Mouse (Mus musculus): ENCODE measurements around the gene Cyp2ab1. TPM values are rescaled to one million over a fixed set of nuclear protein-coding genes. Genes with fewer than 3 reads are reported as not detected.
"Not testable (repeated sequence)": the region's sequence is repeated elsewhere in the genome, so short reads cannot be mapped to it uniquely, and the experiment has no call there.

Cyp2ab1 gene
- total RNA-seq (2015), result 0.05 and 0.78 TPM in 2 replicates
- total RNA-seq (2017), result not detected in 2 replicates

DNA sequence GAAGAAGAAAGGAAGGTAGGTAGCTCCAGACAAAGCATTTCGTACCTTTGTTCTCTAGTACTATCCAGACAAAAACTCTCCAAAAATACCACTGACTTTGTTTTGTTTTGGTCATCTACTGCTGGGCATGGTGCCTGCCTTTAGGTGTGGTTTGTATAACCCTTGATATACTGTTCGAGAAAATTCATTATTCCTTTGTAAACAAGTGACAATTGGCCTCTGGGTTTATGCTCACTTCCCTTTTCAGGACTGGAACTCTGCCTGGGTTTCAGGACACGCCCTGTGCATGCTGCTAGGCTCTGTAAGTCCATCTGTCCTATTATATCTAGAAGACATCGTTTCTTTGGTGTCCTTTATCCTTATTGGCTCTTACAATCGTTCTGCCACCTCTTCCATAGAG is at the start of gene Cyp2ab1:
Gene Cyp2ab1, minus strand, starts transcription at position 119 of the 400 bp plus-strand sequence.
- peak; percentile 53; the same call in 1 of the 2 replicates for ATAC-seq (replicated peaks; ENCODE audit: poor library complexity)

DNA sequence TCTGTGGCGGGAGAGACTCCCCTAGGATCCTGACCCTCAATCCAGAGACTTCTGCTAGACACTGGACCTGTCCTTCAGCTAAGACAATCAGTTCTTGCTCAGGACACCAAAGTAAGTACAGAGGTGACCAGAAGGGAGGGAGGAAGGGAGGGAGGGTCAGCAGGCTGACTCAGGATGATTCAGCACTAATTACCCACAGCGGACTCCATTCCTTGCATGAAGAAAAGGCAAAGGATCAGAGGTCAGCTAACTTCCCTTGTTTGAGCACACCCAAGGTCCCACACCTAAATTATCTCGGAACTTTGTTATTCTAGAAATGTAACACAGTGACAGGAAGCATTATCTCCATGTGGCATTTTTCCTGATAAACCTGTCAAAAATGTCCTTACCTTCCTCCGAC is 46.5 kb upstream of the Cyp2ab1 start:
- ATAC-seq (replicated peaks; ENCODE audit: poor library complexity), result no peak

DNA sequence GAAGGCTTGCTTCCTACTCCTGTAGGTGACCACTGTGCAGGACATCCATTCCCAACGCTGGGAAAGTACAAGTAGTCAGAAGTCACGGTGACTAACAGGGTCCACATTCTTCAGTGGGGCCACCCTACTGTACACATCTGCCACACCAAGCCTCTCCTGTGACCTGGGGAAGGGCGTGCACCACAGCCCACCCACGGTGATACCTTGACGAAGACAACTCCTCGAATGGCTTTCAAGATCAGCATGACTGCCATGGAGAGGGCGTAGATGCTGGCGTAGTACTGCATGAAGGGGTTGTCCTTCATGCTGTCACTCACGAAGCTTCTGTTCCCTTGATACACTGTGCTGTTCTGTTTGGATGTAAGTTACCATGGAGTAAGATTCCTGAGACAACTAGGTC is 43.0 kb upstream of the Cyp2ab1 start:
- ATAC-seq (replicated peaks; ENCODE audit: poor library complexity), result no peak

DNA sequence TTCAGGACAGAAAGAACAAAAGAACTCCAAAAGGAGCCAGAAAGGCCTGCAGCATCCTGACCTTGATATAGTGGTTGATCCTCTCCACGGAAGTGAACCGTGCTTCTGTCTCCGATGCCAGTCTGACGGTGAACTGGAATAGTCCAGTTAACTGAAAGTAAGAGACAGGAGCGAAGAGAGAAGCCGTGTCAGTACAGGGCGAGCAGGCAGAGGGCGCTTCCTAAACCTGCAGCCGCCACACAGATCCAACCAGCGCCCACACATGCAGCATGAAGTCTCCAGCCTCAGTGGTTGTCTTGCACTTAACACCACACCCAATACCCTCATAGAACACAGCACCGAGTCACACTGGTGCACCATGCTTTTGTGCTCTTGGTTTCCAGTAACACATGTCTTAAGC is 36.9 kb upstream of the Cyp2ab1 start:
- no peak for ATAC-seq (replicated peaks; ENCODE audit: poor library complexity)

DNA sequence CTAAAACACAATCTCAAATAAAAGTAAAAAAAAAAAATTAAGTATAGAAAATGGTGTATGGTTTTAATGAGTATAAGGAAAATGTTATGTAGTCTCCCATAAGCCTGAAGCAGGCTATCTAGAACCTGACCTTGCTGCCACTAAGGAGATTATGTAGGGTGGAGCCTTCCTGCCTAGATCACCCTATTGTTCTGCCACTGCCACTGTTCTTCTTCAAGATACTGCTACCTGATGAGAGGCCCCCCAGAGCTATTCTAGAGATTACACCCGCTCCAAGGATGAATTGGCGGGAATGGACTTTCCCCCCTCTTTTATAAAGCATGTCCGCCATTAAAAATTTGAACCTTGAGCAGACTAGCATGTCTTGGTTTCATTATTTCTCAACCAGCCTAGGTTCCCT is 36.3 kb upstream of the Cyp2ab1 start:
- not testable (repeated sequence) for ATAC-seq (replicated peaks; ENCODE audit: poor library complexity)

DNA sequence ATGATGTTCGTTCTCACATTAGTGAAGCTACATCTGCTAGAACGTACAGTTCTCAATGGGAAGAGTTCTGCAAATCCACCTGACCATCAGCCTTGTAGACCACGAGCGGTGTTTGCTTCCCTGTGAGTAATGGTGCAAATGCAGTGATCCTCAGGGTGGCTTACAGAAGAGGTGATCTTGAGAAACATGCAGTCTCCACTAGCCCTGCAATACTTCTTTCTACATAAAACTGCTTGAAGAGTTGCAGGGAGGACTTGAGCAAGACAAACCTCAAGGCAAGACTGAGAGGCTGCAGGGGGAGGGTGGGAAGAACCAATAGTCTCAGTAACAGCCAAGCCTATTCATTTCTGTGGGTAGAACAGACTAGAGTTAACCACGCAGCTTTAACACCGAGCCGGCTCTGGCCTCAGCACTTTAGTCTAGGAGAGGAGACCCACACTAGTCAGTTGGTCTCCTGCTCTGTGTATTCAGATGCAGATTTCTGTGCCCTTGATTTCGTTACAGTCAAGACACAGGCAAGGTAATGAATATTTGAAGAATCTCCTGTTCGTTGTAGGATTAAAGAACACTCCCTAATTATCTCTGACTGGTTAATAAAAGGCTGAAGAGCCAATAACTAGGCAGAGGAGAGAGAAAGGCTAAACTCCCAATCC is 34.6 kb upstream of the Cyp2ab1 start:
- ATAC-seq (replicated peaks; ENCODE audit: poor library complexity), result peak; percentile 72

DNA sequence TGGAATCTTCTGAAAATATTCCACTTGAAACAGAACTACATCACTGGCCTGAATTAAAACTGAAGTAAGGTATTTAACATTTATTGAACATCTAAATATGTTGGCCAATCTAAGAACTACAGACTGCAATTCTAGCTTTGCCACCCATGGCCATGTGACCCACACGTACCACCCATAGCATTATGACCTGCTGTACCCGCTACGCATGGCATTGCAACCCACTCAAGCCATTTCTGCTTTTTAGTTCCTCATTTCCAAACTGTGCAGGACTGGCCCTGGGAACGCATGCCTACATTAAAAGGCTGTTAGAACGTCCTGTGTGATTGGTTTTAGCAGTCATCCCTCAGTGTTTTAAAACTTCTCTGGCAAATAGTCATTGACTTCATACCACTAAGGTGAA is 32.6 kb upstream of the Cyp2ab1 start:
- peak; percentile 90 for ATAC-seq (replicated peaks; ENCODE audit: poor library complexity)

DNA sequence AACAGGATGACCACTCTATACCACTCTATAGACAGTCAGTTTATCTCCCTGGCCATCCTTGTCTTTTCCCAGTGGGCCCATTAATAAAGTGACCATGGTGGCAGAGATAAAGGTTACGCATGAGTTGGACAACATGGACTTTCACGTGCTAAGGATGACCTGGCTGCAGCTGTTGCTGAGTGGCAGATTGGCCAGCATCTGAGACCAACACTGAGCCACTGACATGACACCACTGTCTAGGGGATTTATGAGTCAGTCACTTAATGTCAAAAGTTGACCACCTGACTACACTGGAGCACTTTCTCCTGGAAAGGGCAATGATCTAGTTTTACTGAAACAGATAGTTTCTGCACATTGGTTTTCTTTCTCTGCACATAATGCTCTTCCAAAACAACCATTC is 29.6 kb upstream of the Cyp2ab1 start:
- ATAC-seq (replicated peaks; ENCODE audit: poor library complexity), result no peak

DNA sequence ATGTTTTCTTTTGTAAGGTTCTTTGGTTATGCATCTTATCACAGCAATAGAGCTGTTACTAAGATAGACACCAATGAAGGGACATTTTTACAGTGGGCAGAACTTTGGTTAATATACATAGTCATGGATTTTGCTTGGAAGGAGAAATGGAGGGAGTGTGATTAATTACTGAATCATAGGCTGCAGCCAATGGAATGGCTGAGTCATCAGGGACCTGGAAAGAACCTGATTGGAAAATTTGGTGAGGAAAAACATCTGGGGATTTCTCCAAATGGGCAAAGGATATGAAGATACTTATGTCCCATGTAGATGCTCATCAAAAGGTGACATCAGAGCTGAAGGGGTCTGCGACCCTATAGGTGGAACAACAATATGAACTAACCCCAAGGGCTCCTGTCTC is 28.8 kb upstream of the Cyp2ab1 start:
- ATAC-seq (replicated peaks; ENCODE audit: poor library complexity), result no peak

DNA sequence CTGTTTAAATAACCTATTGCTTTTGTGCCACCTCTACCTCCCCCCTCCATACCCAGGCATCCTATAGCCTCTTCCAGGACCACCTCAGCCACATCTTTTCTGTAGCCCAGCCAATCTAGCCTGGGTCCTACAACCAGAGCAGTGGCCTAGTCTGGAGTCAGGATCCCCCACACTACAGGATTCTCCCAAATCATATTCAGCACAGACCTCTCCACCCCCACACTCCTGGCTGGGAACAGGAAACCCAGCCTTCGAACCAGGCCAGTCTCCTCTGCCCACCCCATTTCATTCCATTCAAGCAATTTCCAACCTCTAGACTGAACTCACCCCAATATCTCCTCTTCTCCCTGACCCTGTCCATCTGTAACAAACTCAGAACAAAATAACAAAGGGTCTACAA is 20.3 kb upstream of the Cyp2ab1 start:
- no peak for ATAC-seq (replicated peaks; ENCODE audit: poor library complexity)

DNA sequence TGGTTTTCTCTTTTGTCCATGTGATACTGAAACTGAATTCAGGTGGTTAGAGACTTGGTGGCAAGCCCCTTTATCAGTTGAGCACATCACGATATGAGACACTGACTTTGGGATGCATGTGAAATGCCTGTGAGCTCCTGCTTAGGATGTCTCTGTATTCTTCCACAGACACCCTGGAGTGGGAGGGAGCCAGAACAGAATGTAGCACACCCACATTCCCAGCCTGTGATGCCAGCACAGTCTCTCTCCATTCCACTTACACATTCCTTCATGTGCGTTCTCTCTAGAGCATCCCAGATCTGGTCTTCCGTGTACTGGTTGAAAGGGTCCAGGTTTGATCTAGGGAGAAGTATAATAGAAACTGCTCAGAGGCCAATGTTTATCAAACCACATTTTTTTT is 13.4 kb upstream of the Cyp2ab1 start:
- no peak for ATAC-seq (replicated peaks; ENCODE audit: poor library complexity)

DNA sequence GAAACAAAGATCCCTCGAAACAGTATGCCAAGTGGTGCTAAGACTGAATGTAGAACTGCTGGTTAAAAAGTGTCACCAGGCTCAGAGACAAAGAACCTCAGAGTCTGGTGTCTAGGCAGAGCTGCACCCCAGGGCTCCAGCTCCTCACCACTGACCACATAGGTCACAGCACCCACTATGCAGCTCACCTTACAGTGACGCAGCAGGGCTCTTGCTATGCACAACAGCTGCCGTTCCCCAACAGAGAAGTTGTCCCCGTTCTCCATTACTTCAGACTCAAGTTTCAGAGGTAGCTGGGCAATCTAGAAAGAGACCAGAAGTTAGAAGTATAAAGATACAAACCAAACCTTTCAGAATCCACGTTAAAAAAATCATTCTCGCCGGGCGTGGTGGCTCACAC is 9.7 kb upstream of the Cyp2ab1 start:
- no peak for ATAC-seq (replicated peaks; ENCODE audit: poor library complexity)

DNA sequence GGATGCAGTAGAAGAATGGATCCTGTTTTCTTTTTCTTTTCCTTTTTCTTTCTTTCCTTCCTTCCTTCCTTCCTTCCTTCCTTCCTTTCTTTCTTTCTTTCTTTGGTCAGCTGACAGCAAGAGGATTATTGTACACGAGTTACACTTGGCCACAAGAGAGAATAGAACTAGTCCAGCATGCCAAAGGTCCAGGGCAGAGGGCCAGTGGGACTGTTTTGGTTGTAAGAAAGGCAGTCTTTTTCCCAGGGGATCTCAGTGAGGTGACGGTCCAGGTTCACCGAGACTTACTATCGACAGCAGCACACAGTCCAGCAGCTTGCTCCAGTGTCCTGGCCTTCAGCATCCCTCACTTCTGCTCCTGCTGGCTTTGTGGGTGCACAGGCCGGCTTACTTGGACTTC is 3.1 kb upstream of the Cyp2ab1 start:
- ATAC-seq (replicated peaks; ENCODE audit: poor library complexity), result no peak

DNA sequence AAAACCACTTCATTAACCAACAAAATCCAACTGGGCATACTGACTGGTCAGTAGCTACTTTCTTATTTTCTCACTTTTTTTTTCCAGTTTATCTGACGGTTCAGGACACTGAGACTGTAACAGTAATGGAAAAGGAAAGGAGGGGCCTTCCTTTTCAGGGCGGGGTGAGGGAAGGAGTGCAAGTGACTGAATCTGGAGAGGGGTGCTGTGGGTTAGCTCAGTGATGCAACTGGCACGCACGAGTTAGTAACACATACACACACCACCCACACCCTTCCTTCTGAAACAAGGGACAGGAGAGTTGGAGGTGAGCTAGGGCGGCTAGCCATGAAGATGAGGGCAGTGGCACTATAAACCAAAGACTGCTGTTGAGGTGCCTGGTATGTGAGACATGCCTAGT is 1.3 kb downstream of the Cyp2ab1 start:
- ATAC-seq (replicated peaks; ENCODE audit: poor library complexity), result peak; percentile 75

DNA sequence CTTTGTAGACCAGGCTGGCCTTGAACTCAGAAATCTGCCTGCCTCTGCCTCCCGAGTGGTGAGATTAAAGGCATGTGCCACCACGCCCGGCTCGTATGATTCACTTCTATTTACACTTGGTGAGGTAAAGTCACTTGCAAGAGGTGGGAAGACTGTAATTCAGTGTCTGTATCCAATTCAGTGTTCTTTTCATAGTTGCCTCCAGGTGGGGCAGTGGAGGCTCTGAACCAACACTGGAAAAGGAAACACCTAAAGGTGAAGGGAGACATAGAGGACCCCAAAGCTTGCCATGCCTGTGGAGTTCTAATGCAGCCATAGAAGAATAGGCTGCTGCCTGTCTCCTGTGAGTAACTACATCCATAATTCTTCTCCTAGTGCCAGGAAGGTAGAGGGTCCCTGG is 2.9 kb downstream of the Cyp2ab1 start:
- peak; percentile 65 for ATAC-seq (replicated peaks; ENCODE audit: poor library complexity)

DNA sequence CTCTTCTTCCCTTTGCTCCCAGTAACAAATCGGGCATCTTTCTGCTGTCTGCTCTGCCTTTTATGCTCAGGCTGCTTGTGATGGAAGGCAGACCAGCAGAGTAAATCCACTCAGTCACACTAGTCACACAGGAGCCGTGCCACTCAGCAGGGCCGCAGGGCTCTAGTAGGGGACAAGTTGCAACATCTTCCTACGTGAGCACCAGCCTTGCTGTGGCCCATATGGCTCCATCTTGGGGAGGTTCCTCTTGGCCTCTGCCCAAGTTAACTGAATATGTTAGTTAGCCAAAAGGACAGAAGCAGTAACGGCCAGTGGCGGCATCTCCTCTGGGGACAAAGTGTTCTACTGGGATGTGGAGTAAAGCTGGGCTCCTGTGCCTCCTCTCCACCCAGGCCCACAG is 8.4 kb downstream of the Cyp2ab1 start:
- peak; percentile 97 for ATAC-seq (replicated peaks; ENCODE audit: poor library complexity)

DNA sequence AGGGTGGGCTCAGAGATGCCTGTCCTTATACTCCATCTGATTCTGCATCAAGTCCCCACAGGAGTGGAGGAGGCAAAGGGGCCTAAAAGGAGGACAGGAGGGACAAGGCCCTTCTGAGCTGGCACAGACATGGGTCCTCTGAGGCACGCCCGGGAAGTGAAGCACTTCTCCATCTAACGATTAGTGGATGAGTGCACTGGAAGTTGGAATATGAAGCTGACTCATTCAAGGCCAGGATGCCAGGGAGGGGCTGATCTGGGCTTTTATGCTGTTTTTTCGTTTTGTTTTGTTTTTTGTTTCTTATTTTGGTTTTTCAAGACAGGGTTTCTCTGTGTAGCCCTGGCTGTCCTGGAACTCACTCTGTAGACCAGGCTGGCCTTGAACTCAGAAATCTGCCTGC is 9.9 kb downstream of the Cyp2ab1 start:
- no peak for ATAC-seq (replicated peaks; ENCODE audit: poor library complexity)

DNA sequence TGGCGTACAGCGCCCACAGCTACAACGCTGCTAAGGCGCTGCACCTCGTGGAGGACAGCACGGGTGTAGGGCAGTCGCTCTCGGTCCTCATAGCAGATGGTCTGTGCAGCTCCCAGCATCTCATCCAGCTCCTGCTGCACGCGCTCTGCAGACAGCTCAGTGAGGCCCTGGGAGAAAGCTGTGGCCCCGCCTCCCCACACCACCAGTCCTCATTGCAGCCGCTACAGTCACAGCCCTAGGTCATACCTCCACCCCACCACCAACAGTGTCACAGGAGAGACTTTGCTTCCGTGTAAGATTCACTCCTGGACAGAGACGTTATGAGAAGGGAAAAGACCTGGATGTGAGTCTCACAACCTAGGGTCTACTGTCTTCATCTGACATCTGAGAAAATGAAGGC is 12.9 kb downstream of the Cyp2ab1 start:
- no peak for ATAC-seq (replicated peaks; ENCODE audit: poor library complexity)

DNA sequence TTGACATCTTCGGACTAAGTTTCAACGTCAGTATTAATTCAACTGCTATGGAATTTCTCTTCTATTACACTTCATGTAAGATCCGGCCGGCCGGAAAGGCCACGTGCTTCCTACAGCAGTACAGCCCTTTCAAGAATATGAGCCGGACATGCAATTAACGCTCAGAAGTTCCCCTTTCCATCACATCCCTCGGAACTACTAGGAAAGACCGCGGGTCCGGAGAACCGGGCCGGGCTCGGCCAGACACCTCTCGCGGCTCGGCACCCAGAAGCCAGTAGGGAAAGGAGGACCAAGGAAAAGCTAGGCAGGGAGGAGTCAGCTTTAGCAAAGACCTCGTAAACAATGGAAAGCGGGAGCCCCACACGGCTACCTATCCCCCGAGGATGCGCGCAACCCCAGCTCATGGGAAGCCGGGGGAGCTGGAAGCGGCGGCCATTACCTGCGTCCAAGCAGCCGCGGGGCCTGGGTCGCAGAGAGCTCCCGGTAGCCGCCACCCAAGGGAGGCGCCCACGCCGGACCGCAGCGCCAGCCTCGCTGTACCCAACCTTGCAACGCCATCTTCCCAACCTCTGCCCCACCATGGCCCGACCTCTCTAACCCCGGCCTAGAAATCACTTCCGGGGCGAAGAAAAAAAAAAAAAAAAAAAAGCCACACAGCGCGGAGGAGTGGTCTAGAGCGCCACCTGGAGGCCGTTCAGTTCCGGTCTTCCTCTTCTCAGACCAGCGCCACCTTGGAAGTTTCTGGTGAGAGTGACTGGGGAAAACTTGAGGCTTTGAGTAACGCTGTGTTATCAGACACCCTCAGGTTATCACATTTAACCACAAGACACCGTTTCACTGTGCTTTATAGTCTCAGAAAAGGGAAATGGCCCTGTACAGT is 23.2 kb downstream of the Cyp2ab1 start, which contains the start of gene Parl:
Gene Parl, minus strand, starts transcription at position 618 of the 880 bp plus-strand sequence.
- peak; percentile 95 for ATAC-seq (replicated peaks; ENCODE audit: poor library complexity)

DNA sequence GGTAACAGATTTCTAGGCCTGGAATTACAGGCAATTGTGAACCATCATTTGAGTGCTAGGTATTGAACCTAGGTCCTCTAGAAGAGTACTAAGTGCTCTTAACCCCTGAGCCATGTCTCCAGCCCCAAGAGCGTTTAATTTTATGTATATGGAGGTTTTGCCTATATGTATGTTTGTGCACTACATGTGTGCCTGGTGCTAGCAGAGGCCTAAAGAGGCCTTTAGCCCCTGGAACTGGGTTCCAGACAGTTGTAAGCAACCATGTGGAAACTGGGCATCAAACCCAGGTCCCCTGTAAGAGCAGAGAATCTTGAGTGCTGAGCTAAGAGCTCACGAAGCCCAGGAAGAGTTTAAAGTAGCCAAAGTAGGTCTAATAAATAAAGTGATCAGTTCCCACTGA is 25.1 kb downstream of the Cyp2ab1 start:
- no peak for ATAC-seq (replicated peaks; ENCODE audit: poor library complexity)

DNA sequence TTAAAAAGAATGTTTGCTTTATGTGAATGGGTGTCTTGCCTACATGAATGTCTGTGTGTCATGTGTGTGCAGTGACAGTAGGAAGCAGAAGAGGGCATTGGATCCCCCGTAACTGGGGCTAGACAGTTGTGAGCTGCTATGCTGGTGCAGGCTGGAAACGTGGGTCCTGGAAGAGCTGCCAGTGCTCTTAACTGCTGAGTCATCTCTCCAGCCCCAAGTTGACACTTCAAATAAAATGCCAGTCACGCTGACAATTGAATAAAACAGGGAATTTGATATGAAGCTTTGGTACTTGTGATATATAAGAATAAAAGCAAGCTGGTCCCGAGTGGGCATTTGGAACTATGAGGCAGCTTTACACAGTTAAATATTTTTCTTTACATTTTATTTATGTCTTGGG is 45.0 kb downstream of the Cyp2ab1 start:
- no peak for ATAC-seq (replicated peaks; ENCODE audit: poor library complexity)

DNA sequence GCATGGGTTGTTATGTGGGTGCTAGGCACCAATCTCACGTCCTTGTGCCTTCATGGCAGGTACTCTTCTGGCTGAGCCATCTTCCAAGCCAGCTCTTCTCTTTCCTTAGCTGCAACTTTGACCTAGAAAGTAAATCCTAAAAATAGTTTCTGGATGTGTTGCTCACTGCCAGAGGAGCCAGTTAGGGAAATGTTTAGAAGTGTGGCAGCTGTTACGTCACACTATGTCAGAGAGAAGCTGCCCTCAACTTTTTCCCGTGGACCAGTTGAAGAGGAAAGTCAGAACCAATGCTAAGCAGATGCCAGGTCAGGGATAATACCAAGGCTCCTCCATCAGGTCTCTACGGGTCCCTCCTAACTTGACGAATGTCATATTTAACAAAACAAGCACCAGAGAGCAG is 45.8 kb downstream of the Cyp2ab1 start:
- no peak for ATAC-seq (replicated peaks; ENCODE audit: poor library complexity)
